Mouse (Mus musculus) common myeloid progenitor, adult 5-6 weeks (primary cell): ENCODE data around the gene Fgf12. TPM values are rescaled to one million over a fixed set of nuclear protein-coding genes. Genes with fewer than 3 reads are reported as not detected.

Experiments used
- total RNA-seq: library from RNA; stranded (forward); fragments of 200-1000, 187-1606 nt; gene quantifications from 2 replicates; pipeline ENCODE4 v1.2.3, GENCODE M21; 2017

The Fgf12 gene
- total RNA-seq, 1 experiment from 2014 or later: not detected

Other genes with a start within 250 kb of the Fgf12 start
- gene Mb21d2, start 176.6 kb upstream of the Fgf12 start, total RNA-seq: 0.24 TPM in 1 of 2 replicates, not detected in the other